Mouse (Mus musculus) kidney, embryonic 16.5 days (tissue): Measurements from ENCODE around the gene Akap13. TPM values are rescaled to one million over a fixed set of nuclear protein-coding genes. Genes with fewer than 3 reads are reported as not detected.

Experiments used
- ATAC-seq: fragments of 200-750 bp; cut with Nextera tagmentation; 2 replicates; pipeline ENCODE4 v1.8.0; 2017; ENCODE audit warnings: moderate TSS enrichment; ENCODE audit not compliant: low FRiP score, low TSS enrichment
- H3K27ac ChIP-seq: fragments of 300-500 bp; sonication (generic); 2 replicates; pipeline ENCODE4 v1.5.1; 2014; ENCODE audit warnings: low read length
- H3K27me3 ChIP-seq: fragments of 300-500 bp; sonication (generic); 2 replicates; pipeline ENCODE4 v1.6.1; 2014; ENCODE audit warnings: low read length, control low read depth, mixed read lengths; ENCODE audit not compliant: insufficient read depth
- H3K36me3 ChIP-seq: fragments of 300-500 bp; sonication (generic); 2 replicates; pipeline ENCODE4 v1.6.1; 2014; ENCODE audit warnings: low read length, control low read depth, mixed read lengths; ENCODE audit not compliant: insufficient read depth
- H3K4me1 ChIP-seq: fragments of 300-500 bp; sonication (generic); 2 replicates; pipeline ENCODE4 v1.6.1; 2014; ENCODE audit warnings: low read length, control low read depth, mixed read lengths; ENCODE audit not compliant: insufficient read depth
- H3K4me2 ChIP-seq: fragments of 300-500 bp; sonication (generic); replicated peaks from 2 replicates; pipeline ENCODE4 v1.6.1; 2014; ENCODE audit warnings: low read depth, low read length
- H3K4me3 ChIP-seq: fragments of 300-500 bp; sonication (generic); 2 replicates; pipeline ENCODE4 v1.5.1; 2014; ENCODE audit warnings: mild to moderate bottlenecking, low read length
- H3K9ac ChIP-seq: fragments of 300-500 bp; sonication (generic); replicated peaks from 2 replicates; pipeline ENCODE4 v1.6.1; 2014; ENCODE audit warnings: low read length
- H3K9me3 ChIP-seq: fragments of 300-500 bp; sonication (generic); 2 replicates; pipeline ENCODE4 v1.6.1; 2016; ENCODE audit warnings: low read length, control low read depth
- WGBS: fragments of 180-500 bp; shearing (Covaris S2); extraction: QIAGEN DNeasy Blood & Tissue Kit; methylation state at CpG from one replicate; pipeline ENCODE4 v1.1.7; 2014; 5-methylcytosine and 5-hydroxymethylcytosine counted together
- polyA plus RNA-seq: library from polyadenylated mRNA; unstranded; fragments of >200 nt; fragmentation: Nextera tagmentation; extraction: Ambion mirVana; gene quantifications from 2 replicates; pipeline ENCODE4 v1.2.1, GENCODE M21; 2015

Gene Akap13
- polyA plus RNA-seq, 1 experiment from 2014 or later, result 35.2 TPM

GRCm38 (mm10) chr7:75710920-75711319 lies 255.6 kb downstream of the Akap13 start:
- no peaks in the 10 kb centered on the region for H3K9me3 ChIP-seq
- H3K27me3 ChIP-seq, result no peaks in the 10 kb centered on the region
- no peak overlapping the region for H3K4me2 ChIP-seq
- no peak overlapping the region for H3K4me3 ChIP-seq
- H3K27ac ChIP-seq, result no peak overlapping the region
- peaks cover 3% of the 10 kb centered on the region; the same call in 1 of the 2 replicates for H3K4me1 ChIP-seq
- no peak for ATAC-seq
- WGBS, result 94% methylated on average over 6 of the region's 6 CpGs
- H3K36me3 ChIP-seq, result peaks cover 24% of the 10 kb centered on the region
- no peak overlapping the region for H3K9ac ChIP-seq

GRCm38 (mm10) chr7:75711436-75711835 lies 256.1 kb downstream of the Akap13 start:
- H3K9ac ChIP-seq, result no peak overlapping the region
- H3K27ac ChIP-seq, result no peak overlapping the region
- no peaks in the 10 kb centered on the region for H3K9me3 ChIP-seq
- H3K4me1 ChIP-seq, result peaks cover 6% of the 10 kb centered on the region; the same call in 1 of the 2 replicates
- no peak for ATAC-seq
- WGBS, result 91% methylated on average over 2 of the region's 2 CpGs
- no peak overlapping the region for H3K4me3 ChIP-seq
- H3K4me2 ChIP-seq, result no peak overlapping the region
- peaks cover 19% of the 10 kb centered on the region for H3K36me3 ChIP-seq
- no peaks in the 10 kb centered on the region for H3K27me3 ChIP-seq

- Histone ChIP-seq H3K27ac (no peak overlapping the region), H3K27me3 (no peaks in the 10 kb centered on the region), H3K4me3 (no peak overlapping the region), H3K36me3 (peaks cover 12% of the 10 kb centered on the region), H3K9ac (no peak overlapping the region), H3K4me2 (no peak overlapping the region), H3K4me1 (peaks cover 6% of the 10 kb centered on the region; the same call in 1 of the 2 replicates), H3K9me3 (no peaks in the 10 kb centered on the region)
- no peak for ATAC-seq
- 88% methylated on average over 2 of the region's 2 CpGs for WGBS
Measured at GRCm38 (mm10) chr7:75712808-75713207, 257.5 kb downstream of the Akap13 start.

- peaks cover 11% of the 10 kb centered on the region; the same call in 1 of the 2 replicates for H3K36me3 ChIP-seq
- peaks cover 6% of the 10 kb centered on the region; the same call in 1 of the 2 replicates for H3K4me1 ChIP-seq
- no peaks in the 10 kb centered on the region for H3K27me3 ChIP-seq
- H3K27ac ChIP-seq, result no peak overlapping the region
- no peak overlapping the region for H3K9ac ChIP-seq
- H3K4me2 ChIP-seq, result no peak overlapping the region
- 82% methylated on average over 5 of the region's 5 CpGs for WGBS
- no peaks in the 10 kb centered on the region for H3K9me3 ChIP-seq
- no peak for ATAC-seq
- H3K4me3 ChIP-seq, result no peak overlapping the region
Measured at GRCm38 (mm10) chr7:75713959-75714358, 258.6 kb downstream of the Akap13 start.

DNA sequence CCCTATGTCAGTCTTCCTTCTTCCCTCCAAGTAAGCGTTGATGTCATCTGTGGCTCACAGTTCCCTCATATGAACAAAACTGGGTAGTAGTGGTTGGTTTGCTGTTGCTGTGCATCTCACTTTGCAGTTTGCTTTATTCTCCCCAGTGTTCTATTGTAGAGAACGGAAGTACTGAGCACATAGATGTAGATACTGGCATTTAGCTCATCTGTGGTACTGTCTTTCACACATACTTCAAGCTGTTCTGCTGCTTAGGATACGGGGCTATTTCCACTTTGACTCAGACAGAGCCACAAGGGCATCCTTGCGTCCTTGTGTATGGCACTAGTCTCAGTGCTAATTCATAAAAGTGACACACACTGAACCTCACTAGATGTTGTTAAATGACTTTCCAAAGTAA lies 259.7 kb downstream of the Akap13 start:
- Histone ChIP-seq H3K36me3 (peaks cover 16% of the 10 kb centered on the region), H3K27ac (no peak overlapping the region), H3K9ac (no peak overlapping the region), H3K9me3 (no peaks in the 10 kb centered on the region), H3K27me3 (no peaks in the 10 kb centered on the region), H3K4me1 (peaks cover 6% of the 10 kb centered on the region; the same call in 1 of the 2 replicates), H3K4me2 (no peak overlapping the region), H3K4me3 (no peak overlapping the region)
- WGBS, result 92% methylated on average over 4 of the region's 4 CpGs
- no peak for ATAC-seq

DNA sequence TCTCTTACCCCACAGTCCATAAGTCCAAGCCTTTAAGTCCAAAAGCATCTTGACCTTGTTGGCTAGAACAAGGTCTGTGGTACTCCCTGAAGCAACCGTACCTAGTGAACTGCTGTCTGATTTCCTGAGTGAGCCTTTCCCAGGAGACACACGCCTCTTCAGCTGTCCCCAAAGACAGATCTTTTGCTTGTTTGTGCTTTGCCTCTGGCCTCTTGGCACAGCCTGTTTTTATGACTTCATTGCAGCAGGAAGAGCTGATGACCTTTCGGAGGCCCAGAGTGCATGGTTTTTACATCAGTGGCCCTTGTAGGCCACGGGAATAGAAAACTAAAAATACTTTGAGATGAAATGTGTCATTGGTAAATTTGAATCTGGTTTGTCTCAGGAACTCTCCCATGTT lies 260.6 kb downstream of the Akap13 start:
- Histone ChIP-seq H3K4me3 (no peak overlapping the region), H3K9me3 (no peaks in the 10 kb centered on the region), H3K9ac (no peak overlapping the region), H3K27ac (no peak overlapping the region; the same call in 1 of the 2 replicates), H3K36me3 (peaks cover 20% of the 10 kb centered on the region), H3K27me3 (no peaks in the 10 kb centered on the region), H3K4me1 (peaks cover 6% of the 10 kb centered on the region; the same call in 1 of the 2 replicates), H3K4me2 (no peak overlapping the region)
- ATAC-seq, result no peak
- 40% methylated on average over 4 of the region's 4 CpGs for WGBS

DNA sequence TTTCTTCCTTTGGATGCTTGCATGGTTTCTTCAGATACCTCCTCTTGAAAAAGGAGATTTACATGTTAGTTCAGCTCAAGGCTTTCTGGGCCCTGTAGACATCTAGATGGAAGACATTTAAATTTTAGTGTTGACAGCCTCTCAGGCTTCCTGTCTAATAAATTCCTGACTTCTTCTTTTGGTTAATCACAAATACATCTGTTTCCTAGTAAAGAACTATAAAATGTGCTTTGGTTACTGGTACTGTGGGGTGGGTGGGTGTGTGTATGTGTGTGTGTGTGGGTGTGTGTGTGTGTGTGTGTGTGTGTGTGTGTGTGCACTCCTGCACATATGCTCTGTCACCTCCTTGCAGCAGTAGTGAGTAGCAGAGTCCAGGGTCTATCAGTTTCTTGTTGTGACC lies 262.0 kb downstream of the Akap13 start:
- peaks cover 6% of the 10 kb centered on the region; the same call in 1 of the 2 replicates for H3K4me1 ChIP-seq
- no peak overlapping the region for H3K4me3 ChIP-seq
- no peak overlapping the region for H3K4me2 ChIP-seq
- no peak overlapping the region for H3K27ac ChIP-seq
- H3K9ac ChIP-seq, result no peak overlapping the region
- peaks cover 20% of the 10 kb centered on the region for H3K36me3 ChIP-seq
- H3K9me3 ChIP-seq, result no peaks in the 10 kb centered on the region
- ATAC-seq, result no peak
- H3K27me3 ChIP-seq, result no peaks in the 10 kb centered on the region

- no peak overlapping the region for H3K9ac ChIP-seq
- peak; percentile 54; the same call in 1 of the 2 replicates for ATAC-seq
- no peaks in the 10 kb centered on the region for H3K27me3 ChIP-seq
- no peaks in the 10 kb centered on the region for H3K4me1 ChIP-seq
- no peak overlapping the region for H3K4me2 ChIP-seq
- no peaks in the 10 kb centered on the region for H3K9me3 ChIP-seq
- H3K4me3 ChIP-seq, result no peak overlapping the region
- peaks cover 40% of the 10 kb centered on the region for H3K36me3 ChIP-seq
- 63% methylated on average over 4 of the region's 4 CpGs for WGBS
- no peak overlapping the region for H3K27ac ChIP-seq
Measured at GRCm38 (mm10) chr7:75721302-75721701, 266.0 kb downstream of the Akap13 start.

- peaks cover 49% of the 10 kb centered on the region for H3K36me3 ChIP-seq
- H3K27ac ChIP-seq, result no peak overlapping the region
- no peak overlapping the region for H3K4me3 ChIP-seq
- no peak for ATAC-seq
- H3K9ac ChIP-seq, result no peak overlapping the region
- H3K4me1 ChIP-seq, result no peaks in the 10 kb centered on the region
- no peaks in the 10 kb centered on the region for H3K27me3 ChIP-seq
- no peaks in the 10 kb centered on the region for H3K9me3 ChIP-seq
- 97% methylated on average over 1 of the region's 1 CpGs for WGBS
- no peak overlapping the region for H3K4me2 ChIP-seq
Measured at GRCm38 (mm10) chr7:75724012-75724411, 268.7 kb downstream of the Akap13 start.

GRCm38 (mm10) chr7:75725899-75726298 lies 270.6 kb downstream of the Akap13 start:
- no peaks in the 10 kb centered on the region for H3K9me3 ChIP-seq
- H3K27ac ChIP-seq, result no peak overlapping the region
- no peak for ATAC-seq
- no peak overlapping the region for H3K4me3 ChIP-seq
- peaks cover 55% of the 10 kb centered on the region for H3K36me3 ChIP-seq
- 76% methylated on average over 6 of the region's 6 CpGs for WGBS
- no peak overlapping the region for H3K9ac ChIP-seq
- no peak overlapping the region for H3K4me2 ChIP-seq
- H3K27me3 ChIP-seq, result no peaks in the 10 kb centered on the region
- H3K4me1 ChIP-seq, result no peaks in the 10 kb centered on the region
